Mouse (Mus musculus) heart, postnatal 0 days (tissue): ENCODE measurements around the gene H2-Oa.

Source experiments
- CTCF ChIP-seq: IDR thresholded peaks from 2 replicates; pipeline ENCODE4 v1.5.1; 2016; ENCODE audit warnings: antibody characterized with exemption, control low read depth, low read depth
- EP300 ChIP-seq: IDR thresholded peaks from 2 replicates; pipeline ENCODE4 v1.6.1; 2016; ENCODE audit warnings: antibody characterized with exemption, low read depth

GRCm38 (mm10) chr17:34110309-34110708, 18.2 kb downstream of the H2-Oa start:
- no peak for TF ChIP-seq CTCF
- TF ChIP-seq EP300, result no peak
